Mouse (Mus musculus) ES-Bruce4 (cell line): ENCODE measurements around the gene Car9.

Experiments
- EP300 ChIP-seq: IDR thresholded peaks from 2 replicates; pipeline ENCODE4 v1.6.1; 2011; ENCODE audit warnings: low read depth, low read length; ENCODE audit not compliant: insufficient read depth
- POLR2A ChIP-seq: IDR thresholded peaks from one replicate; pipeline ENCODE4 v1.8.1; 2011; ENCODE audit warnings: low read length; ENCODE audit not compliant: insufficient read depth

DNA sequence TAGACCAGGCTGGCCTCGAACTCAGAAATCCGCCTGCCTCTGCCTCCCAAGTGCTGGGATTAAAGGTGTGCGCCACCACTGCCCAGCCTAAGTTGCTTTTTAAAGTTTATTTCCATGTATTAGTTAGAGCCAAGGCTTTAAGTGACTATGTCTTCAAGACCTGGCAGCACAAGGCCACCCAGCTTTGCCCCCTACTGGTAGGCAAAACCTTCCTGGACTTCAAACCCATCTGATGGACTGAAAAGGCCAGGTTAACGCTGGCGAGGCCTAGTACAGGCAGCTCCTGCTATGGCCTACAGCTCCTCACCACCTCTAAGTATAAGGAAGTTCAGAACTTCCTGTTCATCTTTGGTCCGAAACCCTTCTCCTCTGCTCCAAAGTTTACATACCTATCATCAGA, 30.2 kb upstream of the Car9 start:
- TF ChIP-seq POLR2A (no peak), EP300 (no peak)
